ENCODE assay signal across 14 mouse cellular contexts in genomic region chr13:31621741-31622140, GRCm38 (mm10). TPM values are rescaled to one million over a fixed set of nuclear protein-coding genes. Genes with fewer than 3 reads are reported as not detected.
"Had no signal": no experiment of that assay in that cellular context is flagged by ENCODE, and none has a peak within 500 bp of the region (broad histone marks: within the 10 kb centered on the region; RNA-seq: fewer than 3 reads in every experiment).

No protein-coding gene starts in this region.

- H3K9me3 ChIP-seq: limb, embryonic 13.5 days; midbrain, embryonic 15.5 days had no signal

- H3K9ac ChIP-seq: limb, embryonic 13.5 days; liver, embryonic 14.5 days; midbrain, embryonic 15.5 days had no signal

- H3K4me3 ChIP-seq: left cerebral cortex, adult 2 months; limb, embryonic 13.5 days; midbrain, embryonic 15.5 days had no signal

- H3K36me3 ChIP-seq: limb, embryonic 13.5 days; midbrain, embryonic 15.5 days had no signal

- DNase-seq: kidney, adult 8-10 months; kidney, postnatal 25 days; lung, adult 18-20 months; right cerebral cortex, postnatal 14 days; thymus, postnatal 36 days had no signal

- H3K27ac ChIP-seq: left cerebral cortex, adult 2 months; limb, embryonic 13.5 days; liver, embryonic 14.5 days; midbrain, embryonic 15.5 days had no signal

- H3K4me2 ChIP-seq: limb, embryonic 13.5 days; midbrain, embryonic 15.5 days had no signal

- ATAC-seq: inflammation-experienced regulatory T-cells, adult 6 months; midbrain, embryonic 15.5 days had no signal

RNA-seq across cellular contexts. Expression of gene Foxf2, which starts 3.9 kb away (rescaled TPM):
- total RNA-seq: liver, adult 2 months; megakaryocyte-erythroid progenitor cell, adult 5-6 weeks; neutrophil, adult 5-6 weeks had no signal
- polyA plus RNA-seq: inflammation-experienced regulatory T-cells, adult 6 months; liver, adult 2 months; thymus, postnatal 0 days had no signal
